Mouse (Mus musculus): ENCODE measurements around the gene Crybb1. TPM values are rescaled to one million over a fixed set of nuclear protein-coding genes. Genes with fewer than 3 reads are reported as not detected.

Crybb1 gene
- polyA plus RNA-seq, 1 experiment, result not detected

- Histone ChIP-seq H3K36me3 (ENCODE audit: control insufficient read depth) (peaks cover 2% of the 10 kb centered on the region), H3K4me3 (replicated peaks) (no peak overlapping the region), H3K9me3 (ENCODE audit: control insufficient read depth, low read length) (no peaks in the 10 kb centered on the region), H3K27me3 (ENCODE audit: control insufficient read depth) (no peaks in the 10 kb centered on the region), H3K4me1 (ENCODE audit: control insufficient read depth) (peaks cover 88% of the 10 kb centered on the region)
- TF ChIP-seq GATA1 (IDR thresholded peaks at IDR 0.05; ENCODE audit: low read length), result no peak
- TF ChIP-seq TAL1 (IDR thresholded peaks at IDR 0.05; ENCODE audit: low read length), result no peak
Measured at GRCm38 (mm10) chr5:112279181-112280021, 23.8 kb downstream of the Crybb1 start.

GRCm38 (mm10) chr5:112280151-112280550 lies 24.5 kb downstream of the Crybb1 start:
- H3K4me3 ChIP-seq (replicated peaks), result no peak overlapping the region
- no peaks in the 10 kb centered on the region for H3K27me3 ChIP-seq (ENCODE audit: control insufficient read depth)
- peaks cover 10% of the 10 kb centered on the region for H3K36me3 ChIP-seq (ENCODE audit: control insufficient read depth)
- H3K9me3 ChIP-seq (ENCODE audit: control insufficient read depth, low read length), result no peaks in the 10 kb centered on the region
- TF ChIP-seq GATA1 (IDR thresholded peaks at IDR 0.05; ENCODE audit: low read length), result no peak
- TF ChIP-seq TAL1 (IDR thresholded peaks at IDR 0.05; ENCODE audit: low read length), result no peak
- H3K4me1 ChIP-seq (ENCODE audit: control insufficient read depth), result peaks cover 92% of the 10 kb centered on the region

- H3K27me3 ChIP-seq (ENCODE audit: control insufficient read depth), result no peaks in the 10 kb centered on the region
- no peaks in the 10 kb centered on the region for H3K9me3 ChIP-seq (ENCODE audit: control insufficient read depth, low read length)
- no peak for TF ChIP-seq GATA1 (IDR thresholded peaks at IDR 0.05; ENCODE audit: low read length)
- peaks cover 16% of the 10 kb centered on the region for H3K36me3 ChIP-seq (ENCODE audit: control insufficient read depth)
- H3K4me3 ChIP-seq (replicated peaks), result no peak overlapping the region
- peaks cover 90% of the 10 kb centered on the region for H3K4me1 ChIP-seq (ENCODE audit: control insufficient read depth)
Measured at GRCm38 (mm10) chr5:112280863-112281660, 25.4 kb downstream of the Crybb1 start.

- Histone ChIP-seq H3K4me1 (ENCODE audit: control insufficient read depth) (peaks cover 90% of the 10 kb centered on the region), H3K4me3 (replicated peaks) (no peak overlapping the region), H3K9me3 (ENCODE audit: control insufficient read depth, low read length) (no peaks in the 10 kb centered on the region), H3K27me3 (ENCODE audit: control insufficient read depth) (no peaks in the 10 kb centered on the region), H3K36me3 (ENCODE audit: control insufficient read depth) (peaks cover 16% of the 10 kb centered on the region)
- TF ChIP-seq TAL1 (IDR thresholded peaks at IDR 0.05; ENCODE audit: low read length) (no peak), GATA1 (IDR thresholded peaks at IDR 0.05; ENCODE audit: low read length) (no peak)
Measured at GRCm38 (mm10) chr5:112281676-112282075, 26.1 kb downstream of the Crybb1 start.

- peaks cover 90% of the 10 kb centered on the region for H3K4me1 ChIP-seq (ENCODE audit: control insufficient read depth)
- no peak for TF ChIP-seq TAL1 (IDR thresholded peaks at IDR 0.05; ENCODE audit: low read length)
- no peak for TF ChIP-seq GATA1 (IDR thresholded peaks at IDR 0.05; ENCODE audit: low read length)
- H3K36me3 ChIP-seq (ENCODE audit: control insufficient read depth), result peaks cover 16% of the 10 kb centered on the region
- H3K9me3 ChIP-seq (ENCODE audit: control insufficient read depth, low read length), result no peaks in the 10 kb centered on the region
- no peak overlapping the region for H3K4me3 ChIP-seq (replicated peaks)
- no peaks in the 10 kb centered on the region for H3K27me3 ChIP-seq (ENCODE audit: control insufficient read depth)
Measured at GRCm38 (mm10) chr5:112282123-112282779, 26.6 kb downstream of the Crybb1 start.

- H3K27me3 ChIP-seq (ENCODE audit: control insufficient read depth), result no peaks in the 10 kb centered on the region
- peaks cover 90% of the 10 kb centered on the region for H3K4me1 ChIP-seq (ENCODE audit: control insufficient read depth)
- no peak for TF ChIP-seq TAL1 (IDR thresholded peaks at IDR 0.05; ENCODE audit: low read length)
- no peaks in the 10 kb centered on the region for H3K9me3 ChIP-seq (ENCODE audit: control insufficient read depth, low read length)
- peaks cover 20% of the 10 kb centered on the region for H3K36me3 ChIP-seq (ENCODE audit: control insufficient read depth)
- no peak overlapping the region for H3K4me3 ChIP-seq (replicated peaks)
Measured at GRCm38 (mm10) chr5:112282780-112283482, 27.3 kb downstream of the Crybb1 start.

GRCm38 (mm10) chr5:112283543-112284202 lies 28.1 kb downstream of the Crybb1 start:
- H3K4me3 ChIP-seq (replicated peaks), result no peak overlapping the region
- peaks cover 90% of the 10 kb centered on the region for H3K4me1 ChIP-seq (ENCODE audit: control insufficient read depth)
- TF ChIP-seq TAL1 (IDR thresholded peaks at IDR 0.05; ENCODE audit: low read length) (no peak), GATA1 (IDR thresholded peaks at IDR 0.05; ENCODE audit: low read length) (no peak)
- H3K36me3 ChIP-seq (ENCODE audit: control insufficient read depth), result peaks cover 20% of the 10 kb centered on the region
- H3K27me3 ChIP-seq (ENCODE audit: control insufficient read depth), result no peaks in the 10 kb centered on the region
- H3K9me3 ChIP-seq (ENCODE audit: control insufficient read depth, low read length), result no peaks in the 10 kb centered on the region

GRCm38 (mm10) chr5:112284203-112284582 lies 28.6 kb downstream of the Crybb1 start:
- TF ChIP-seq TAL1 (IDR thresholded peaks at IDR 0.05; ENCODE audit: low read length), result no peak
- no peak for TF ChIP-seq GATA1 (IDR thresholded peaks at IDR 0.05; ENCODE audit: low read length)
- Histone ChIP-seq H3K4me3 (replicated peaks) (no peak overlapping the region), H3K9me3 (ENCODE audit: control insufficient read depth, low read length) (no peaks in the 10 kb centered on the region), H3K27me3 (ENCODE audit: control insufficient read depth) (no peaks in the 10 kb centered on the region), H3K36me3 (ENCODE audit: control insufficient read depth) (peaks cover 20% of the 10 kb centered on the region), H3K4me1 (ENCODE audit: control insufficient read depth) (peaks cover 86% of the 10 kb centered on the region)

Data from erythroblast, embryonic 14.5 days (primary cell).